Mouse (Mus musculus) ovary, adult 18-20 months (tissue): ENCODE data around the gene Abhd14b.
A peak's percentile ranks its signal among the peaks of the same experiment; 100 is the strongest.

Experiments used
- DNase-seq: peaks from one replicate; pipeline ENCODE4 v3.0.0; 2022; ENCODE audit warnings: low spot score, mixed read lengths

Abhd14b gene

DNA sequence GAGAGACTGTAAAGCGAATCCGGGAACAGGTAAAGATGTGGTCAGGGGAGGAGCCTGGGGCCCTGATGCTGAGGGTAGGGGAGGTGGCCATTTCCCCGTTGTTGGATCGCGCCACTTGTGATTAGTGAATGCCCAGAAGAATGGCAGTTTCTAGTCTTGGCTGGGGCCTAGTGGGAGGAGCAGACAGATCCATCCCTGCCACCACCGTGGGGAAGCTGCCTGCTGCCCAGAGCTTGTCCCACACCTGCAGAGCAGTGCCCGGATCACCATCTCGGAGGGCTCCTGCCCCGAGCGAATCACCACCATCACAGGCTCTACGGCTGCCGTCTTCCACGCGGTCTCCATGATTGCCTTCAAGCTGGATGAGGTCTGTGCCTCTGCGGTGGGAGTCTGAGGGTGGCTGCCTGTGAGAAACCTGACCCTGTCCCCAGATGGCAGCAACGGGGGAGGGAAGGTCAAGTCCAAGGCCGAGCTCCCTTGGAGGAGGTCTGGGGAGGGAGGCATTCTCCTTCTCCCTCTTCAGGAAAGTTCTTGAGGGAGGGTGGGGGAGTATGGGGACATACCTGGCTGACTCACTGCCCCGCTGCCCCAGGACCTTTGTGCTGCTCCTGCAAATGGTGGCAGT, 13.3 kb downstream of the Abhd14b start:
- no peak for DNase-seq

GRCm38 (mm10) chr9:106461026-106461415, 13.8 kb downstream of the Abhd14b start:
- no peak for DNase-seq

GRCm38 (mm10) chr9:106461641-106462429, 14.6 kb downstream of the Abhd14b start:
- no peak for DNase-seq

GRCm38 (mm10) chr9:106462430-106462800, 15.2 kb downstream of the Abhd14b start:
- DNase-seq, result no peak

GRCm38 (mm10) chr9:106463122-106464063, 16.1 kb downstream of the Abhd14b start:
- DNase-seq, result no peak

GRCm38 (mm10) chr9:106464751-106465541, 17.7 kb downstream of the Abhd14b start:
- no peak for DNase-seq

DNA sequence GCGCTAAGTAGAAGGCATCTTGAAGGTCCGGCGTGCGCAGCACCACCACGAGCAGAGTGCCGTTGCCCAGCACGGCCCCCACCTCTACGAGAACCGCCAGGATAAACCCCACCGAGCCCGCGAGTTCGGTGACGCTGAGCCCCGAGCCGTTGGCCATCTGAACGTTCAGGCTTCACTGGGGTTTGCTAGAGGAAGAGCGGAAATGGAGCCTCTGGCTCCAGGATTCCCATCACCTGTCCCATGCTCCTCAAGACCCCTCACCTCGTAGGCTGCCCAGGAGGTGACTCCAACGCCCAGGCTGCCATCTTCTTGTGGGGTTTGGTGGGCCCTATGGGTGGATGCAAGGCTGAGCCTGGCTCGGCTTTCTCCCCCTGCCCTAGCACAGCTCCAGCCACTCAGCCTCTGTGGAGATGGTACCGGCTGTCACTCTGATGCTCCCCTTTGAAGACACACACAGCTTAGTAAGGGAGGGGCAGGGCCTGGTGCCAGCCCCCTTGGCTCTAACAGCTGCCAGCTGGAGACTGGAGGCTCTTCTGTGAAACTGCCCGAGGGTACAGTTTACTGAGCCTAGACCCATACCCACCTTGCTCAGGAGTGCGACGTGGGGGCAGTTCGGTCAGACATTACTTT, 18.4 kb downstream of the Abhd14b start, which contains the start of gene Gpr62:
Gene Gpr62, minus strand, starts transcription at position 368 of the 630 bp plus-strand sequence.
- no peak for DNase-seq

- no peak for DNase-seq
Measured at GRCm38 (mm10) chr9:106466721-106467120, 19.5 kb downstream of the Abhd14b start.

- DNase-seq, result no peak
Measured at GRCm38 (mm10) chr9:106467746-106468145, 20.5 kb downstream of the Abhd14b start.

DNA sequence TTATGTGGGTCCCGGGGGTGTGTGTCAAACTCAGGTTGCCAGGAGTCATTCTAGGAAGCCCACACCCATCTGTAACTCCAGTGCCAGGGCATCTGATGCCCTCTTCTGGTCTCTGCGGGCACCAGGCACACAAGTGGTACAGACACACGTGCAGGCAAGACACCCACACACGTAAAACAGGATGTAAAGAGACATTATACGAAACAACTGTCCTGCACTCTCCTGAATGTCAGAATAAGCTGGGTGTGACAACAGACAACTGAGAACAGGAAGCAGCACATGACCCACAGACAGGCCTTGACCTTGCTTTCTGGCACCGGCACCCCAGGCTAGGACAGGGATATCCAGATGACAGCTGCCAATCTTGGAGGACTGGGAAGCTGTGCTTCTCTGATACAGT, 22.1 kb downstream of the Abhd14b start:
- no peak for DNase-seq

DNA sequence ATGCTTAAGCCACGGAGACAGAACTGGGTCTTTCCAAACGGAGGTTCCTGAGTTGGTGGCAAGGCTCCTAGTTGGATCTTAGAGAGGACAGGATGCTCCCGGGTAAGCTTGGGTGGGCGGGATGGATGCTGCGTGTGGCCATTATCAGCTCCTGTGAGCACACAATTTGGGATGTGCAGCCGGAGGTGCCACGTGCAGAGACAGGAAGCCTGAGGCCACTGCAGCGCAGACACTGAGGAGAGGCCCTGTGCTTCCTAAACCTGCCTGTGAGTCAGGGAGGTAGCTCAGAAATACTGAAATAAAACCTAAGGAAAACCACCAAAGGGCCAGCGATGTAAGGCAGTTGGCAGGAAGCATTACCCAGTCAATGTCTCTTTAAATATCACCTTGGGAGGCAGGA, 22.5 kb downstream of the Abhd14b start:
- DNase-seq, result no peak

DNA sequence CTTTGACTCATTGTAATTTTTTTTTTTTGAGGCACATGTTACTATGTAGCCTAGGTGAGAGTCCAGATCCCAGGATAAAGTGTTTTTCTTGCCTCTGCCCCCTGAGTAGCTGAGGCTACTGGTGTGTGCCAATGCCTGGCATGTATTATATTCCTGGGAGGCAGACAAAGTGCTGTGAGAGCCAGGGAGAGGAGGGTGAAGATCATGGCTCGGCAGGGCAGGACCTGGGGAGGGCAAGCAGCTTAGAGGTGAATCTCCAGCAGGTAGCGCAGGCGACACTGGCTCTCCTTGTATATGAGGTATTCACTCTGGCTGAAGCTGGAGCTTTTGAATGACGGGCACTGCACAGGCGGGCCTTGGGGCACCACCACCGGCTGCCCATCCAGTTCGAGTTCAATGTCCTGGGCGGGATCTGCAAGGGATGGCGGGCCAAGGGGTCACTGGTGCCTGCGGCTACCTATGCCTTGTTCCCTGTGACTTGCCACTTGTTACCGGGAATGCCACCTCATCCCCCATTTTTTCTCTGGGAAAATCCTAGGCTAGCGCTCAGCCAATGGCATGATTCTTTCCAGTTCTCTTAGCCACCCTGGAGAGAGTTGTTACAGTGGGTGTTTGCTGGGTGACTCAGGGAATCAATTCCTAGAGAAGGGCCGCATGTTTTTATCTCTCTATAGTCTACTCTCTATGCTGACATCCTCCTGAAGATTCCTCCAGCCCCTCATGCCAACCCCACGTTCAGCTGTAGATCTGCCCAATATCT, 23.9 kb downstream of the Abhd14b start:
- no peak for DNase-seq

- no peak for DNase-seq
Measured at GRCm38 (mm10) chr9:106471892-106472291, 24.6 kb downstream of the Abhd14b start.

- no peak for DNase-seq
Measured at GRCm38 (mm10) chr9:106472321-106472720, 25.1 kb downstream of the Abhd14b start.

- no peak for DNase-seq
Measured at GRCm38 (mm10) chr9:106473081-106473752, 26.0 kb downstream of the Abhd14b start.

DNA sequence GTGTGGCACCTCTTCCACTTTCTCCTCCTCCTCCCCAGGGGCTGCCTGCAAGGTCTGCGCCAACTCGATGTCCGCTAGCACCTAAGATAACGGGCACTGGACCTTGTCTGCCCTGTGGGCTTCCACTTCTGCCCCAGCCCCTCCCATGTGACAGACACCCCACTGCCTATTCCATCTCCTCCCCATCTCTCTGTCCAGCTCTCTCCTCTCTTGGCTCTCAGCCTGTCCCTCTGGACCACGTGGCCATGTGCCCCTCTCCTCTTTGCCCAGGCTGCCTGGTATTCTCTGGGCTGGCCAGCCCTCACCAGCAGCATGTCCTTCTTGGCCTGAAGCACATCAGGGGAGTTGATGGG, 26.5 kb downstream of the Abhd14b start:
- DNase-seq, result no peak

DNA sequence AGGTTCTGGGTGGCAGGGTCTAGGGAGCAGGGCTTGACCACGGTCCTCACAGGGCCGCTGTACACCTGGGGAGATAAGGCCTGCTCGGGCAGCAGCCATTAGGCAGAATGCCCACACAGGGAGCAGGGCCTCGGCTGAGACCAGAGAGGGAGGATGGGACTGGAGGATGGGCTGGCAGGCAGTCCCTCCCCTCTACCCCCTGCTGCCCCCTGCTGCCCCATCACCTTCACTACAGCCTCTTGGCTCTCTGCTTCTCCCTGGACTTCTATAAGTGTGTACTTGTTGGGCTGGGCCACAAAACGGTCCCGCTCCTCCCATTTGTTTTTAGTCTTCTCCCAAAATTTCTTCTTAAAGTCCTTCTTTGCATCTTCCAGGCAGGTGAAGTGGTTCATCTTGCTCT, 27.2 kb downstream of the Abhd14b start:
- DNase-seq, result peak; percentile 59

DNA sequence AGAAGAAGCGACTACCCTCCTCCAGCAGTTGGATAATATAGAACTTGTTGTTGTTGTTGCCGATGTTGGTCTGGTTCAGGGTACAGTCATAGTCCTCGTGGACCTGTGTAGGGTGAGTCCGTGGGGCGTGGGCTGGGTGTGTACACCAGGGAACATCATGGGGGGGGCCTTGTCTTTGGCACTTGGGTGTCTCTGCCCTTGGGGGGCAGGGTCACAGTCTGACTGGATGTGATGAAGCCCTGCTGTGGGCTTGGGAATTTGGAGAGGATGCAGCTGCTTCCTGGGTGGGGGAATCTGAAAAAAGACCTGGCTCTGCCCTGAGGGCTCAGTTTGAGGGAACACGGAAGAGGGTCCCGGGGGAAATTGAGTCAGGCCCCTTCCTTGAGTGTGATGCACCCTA, 27.8 kb downstream of the Abhd14b start:
- DNase-seq, result no peak

DNA sequence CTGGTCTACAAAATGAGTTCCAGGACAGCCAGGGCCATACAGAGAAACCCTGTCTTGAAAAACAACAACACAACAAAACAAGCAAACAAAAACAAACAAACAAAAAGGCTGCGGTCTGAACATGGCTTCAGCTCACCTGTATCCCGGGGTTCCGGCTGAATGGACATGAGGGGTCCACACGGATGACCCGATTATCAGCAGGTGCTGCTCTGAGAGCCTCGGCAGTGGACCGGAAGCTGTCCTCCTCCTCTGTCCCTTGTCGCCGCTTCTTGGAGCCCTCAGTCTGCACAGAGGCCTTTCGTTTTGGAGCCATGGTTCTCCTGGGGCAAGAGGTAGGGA, 28.4 kb downstream of the Abhd14b start, which contains the start of gene Rrp9:
Gene Rrp9, plus strand, starts transcription at position 301 of the 339 bp plus-strand sequence.
- no peak for DNase-seq
